Mouse (Mus musculus): ENCODE data around the gene Fanca.
A peak's percentile ranks its signal among the peaks of the same experiment; 100 is the strongest.
"Not testable (repeated sequence)": the region's sequence is repeated elsewhere in the genome, so short reads cannot be mapped to it uniquely, and the experiment has no call there.

The Fanca gene

DNA sequence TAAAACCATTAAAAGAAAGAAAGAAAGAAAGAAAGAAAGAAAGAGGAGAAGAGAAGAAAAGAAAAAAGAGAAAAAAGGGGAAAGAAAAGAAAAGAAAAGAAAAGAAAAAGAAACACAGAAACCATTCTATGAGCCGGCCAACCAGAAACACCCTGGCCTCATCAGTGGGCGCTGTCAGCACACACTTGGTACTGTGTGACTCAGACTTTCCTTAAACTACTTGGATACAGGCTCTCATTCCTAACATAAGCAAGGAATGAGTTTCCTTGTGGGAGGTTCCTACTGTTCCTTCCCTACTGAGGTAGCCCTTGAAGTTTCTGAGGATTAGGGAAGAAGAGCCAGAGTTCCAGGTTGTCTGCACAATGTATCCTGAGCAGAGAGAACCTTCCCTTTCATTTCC lies 12.9 kb upstream of the Fanca start:
- DNase-seq (ENCODE audit: extremely low read depth, low read depth) = no peak

DNA sequence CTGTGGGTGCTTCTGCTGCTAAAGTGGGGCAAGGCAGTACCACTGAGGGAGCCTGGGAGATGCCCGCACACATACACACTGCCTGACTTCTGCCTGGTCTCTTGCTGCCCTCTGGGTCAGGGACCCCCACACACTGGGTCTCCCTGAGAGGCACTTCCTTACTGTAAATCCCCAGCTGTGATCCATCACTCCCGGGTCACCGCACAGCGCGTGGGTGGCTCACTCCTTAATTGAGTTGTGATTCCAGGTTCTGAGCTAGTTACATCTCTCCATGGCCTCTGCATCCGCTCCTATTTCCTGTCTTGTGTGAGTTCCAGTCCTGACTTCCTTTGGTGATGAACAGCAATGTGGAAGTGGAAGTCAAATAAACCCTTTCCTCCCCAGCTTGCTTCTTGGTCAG lies 12.3 kb upstream of the Fanca start:
- no peak for DNase-seq (ENCODE audit: extremely low read depth, low read depth)

DNA sequence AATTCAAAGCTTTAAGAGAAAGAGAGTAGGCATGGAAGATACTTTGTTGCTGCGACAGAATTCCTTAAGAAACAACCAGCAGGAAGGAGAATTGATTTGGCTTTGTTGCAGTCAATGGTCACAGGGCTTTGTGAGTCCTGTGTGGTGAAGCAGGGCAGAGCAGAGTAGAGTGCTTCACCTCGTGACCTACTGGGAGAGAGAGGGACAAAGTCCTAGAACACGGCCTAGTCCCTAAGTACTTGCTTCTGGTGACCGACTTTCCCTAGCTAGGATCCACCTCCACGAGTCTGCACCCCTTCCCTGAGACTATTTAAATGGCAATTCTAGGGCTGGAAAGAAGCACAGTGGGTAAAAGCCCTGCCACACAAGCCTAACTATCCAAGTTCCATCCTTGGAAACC lies 11.6 kb upstream of the Fanca start:
- no peak for DNase-seq (ENCODE audit: extremely low read depth, low read depth)

DNA sequence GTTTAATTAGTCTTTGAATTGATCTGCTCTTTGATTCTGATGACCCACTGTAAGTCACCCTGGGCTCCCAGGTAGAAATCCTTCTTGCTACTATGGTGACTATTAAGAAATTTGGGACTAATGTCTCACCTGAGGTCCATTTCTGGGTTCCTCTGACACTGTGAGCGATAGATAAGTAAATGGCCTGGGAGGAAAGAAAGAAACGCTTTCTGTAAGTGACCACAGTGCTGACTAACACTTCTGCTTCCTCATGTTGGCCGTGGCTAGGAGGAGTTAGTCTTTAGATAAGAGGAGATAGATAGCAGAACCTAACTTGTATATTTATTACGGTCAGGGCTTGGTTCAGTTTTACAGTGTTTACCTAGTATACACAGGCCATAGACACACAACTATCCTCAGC lies 11.0 kb upstream of the Fanca start:
- peak; percentile 31 for DNase-seq (ENCODE audit: extremely low read depth, low read depth)

DNA sequence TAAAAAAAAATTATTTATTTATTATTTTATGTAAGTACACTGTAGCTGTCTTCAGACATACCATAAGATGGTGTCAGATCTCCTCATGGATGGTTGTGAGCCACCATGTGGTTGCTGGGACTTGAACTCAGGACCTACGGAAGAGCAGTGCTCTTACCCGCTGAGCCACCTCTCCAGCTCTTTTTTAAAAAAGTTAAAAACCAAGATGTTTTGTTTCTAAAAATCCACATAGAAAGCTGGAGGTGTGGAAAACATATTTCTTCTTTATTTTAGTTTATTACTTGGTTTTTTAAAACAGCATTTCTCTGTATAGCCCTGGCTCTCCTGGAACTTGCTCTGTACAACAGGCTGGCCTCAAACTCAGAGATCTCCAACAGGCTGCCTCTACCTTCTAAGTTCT lies 10.2 kb upstream of the Fanca start:
- DNase-seq (ENCODE audit: extremely low read depth, low read depth) = no peak

DNA sequence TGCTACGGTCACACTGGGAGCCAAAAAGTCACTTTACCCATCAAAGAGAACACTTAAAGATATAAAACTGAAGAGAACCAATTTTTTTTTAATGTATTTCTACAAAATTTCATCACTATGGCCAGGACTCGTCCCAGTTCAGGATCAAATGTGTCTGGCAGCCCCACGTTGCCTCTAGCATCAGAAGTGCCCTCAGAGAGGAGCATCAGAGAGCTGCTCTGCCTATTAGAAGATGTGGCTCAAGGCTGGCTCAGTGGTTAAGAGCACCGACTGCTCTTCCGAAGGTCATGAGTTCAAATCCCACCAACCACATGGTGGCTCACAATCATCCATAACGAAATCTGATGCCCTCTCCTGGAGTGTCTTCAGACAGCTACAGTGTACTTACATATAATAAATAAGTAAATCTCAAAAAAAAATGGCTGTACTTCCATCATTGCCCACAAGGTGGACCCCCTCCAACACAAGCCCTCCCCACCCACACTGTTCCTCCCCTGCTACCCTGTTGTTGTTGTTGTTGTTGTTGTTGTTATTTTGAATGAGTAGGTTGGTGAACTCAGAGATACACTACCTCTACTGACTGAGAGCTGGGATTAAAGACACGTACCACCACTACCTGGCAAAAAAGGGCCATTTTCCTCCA lies 1.3 kb upstream of the Fanca start:
- peak; percentile 46 for DNase-seq (ENCODE audit: extremely low read depth, low read depth)

DNA sequence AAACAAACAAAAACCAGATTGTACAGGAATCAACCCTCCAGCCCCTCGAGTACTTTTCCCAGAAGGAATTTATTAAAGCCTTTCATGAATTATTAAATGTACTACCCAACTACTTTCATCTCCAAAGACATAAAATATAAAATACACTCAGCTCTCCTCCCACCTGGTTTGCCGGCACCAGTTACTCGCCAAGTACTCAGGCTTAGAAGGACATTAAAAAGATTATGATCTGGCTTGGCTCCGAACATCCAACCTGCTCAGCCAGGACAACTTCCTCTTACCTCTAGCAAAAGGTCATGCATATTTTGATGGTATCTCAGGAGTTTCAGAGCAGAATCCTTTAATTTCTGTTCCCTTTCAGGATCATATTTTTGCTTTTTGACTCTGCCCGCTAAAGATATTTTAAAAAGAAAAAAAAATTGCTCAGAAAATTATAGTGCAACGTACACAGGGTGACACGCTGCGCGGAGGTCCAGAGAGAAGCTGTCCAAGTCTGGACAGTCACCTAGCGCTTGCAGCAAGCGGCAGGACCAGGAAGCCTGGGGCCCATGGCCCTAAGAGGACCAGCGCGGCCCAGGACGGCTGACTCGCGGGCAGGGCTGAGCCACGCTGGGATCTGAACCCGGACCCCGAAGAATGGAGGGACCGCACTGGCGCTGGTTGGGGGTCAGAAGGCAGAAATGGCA lies 452 bp downstream of the Fanca start:
- DNase-seq (ENCODE audit: extremely low read depth, low read depth) = no peak

DNA sequence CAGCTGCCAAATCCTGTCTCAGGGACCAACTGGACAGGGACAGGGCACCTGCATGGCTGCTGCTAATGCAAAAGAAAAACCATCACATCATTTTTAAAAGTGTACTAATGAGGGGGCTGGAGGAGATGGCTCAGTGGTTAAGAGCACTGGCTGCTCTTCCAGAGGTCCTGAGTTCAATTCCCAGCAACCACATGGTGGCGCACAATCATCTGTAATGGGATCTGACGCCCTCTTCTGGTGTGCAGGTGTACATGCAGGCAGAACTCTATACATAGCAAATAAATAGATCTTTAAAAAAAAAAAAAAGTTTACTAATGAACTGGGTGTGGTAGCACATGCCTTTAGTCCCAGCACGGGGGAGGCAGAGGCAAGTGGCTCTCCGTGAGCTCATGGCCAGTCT lies 9.6 kb downstream of the Fanca start:
- DNase-seq (ENCODE audit: extremely low read depth, low read depth) = no peak

DNA sequence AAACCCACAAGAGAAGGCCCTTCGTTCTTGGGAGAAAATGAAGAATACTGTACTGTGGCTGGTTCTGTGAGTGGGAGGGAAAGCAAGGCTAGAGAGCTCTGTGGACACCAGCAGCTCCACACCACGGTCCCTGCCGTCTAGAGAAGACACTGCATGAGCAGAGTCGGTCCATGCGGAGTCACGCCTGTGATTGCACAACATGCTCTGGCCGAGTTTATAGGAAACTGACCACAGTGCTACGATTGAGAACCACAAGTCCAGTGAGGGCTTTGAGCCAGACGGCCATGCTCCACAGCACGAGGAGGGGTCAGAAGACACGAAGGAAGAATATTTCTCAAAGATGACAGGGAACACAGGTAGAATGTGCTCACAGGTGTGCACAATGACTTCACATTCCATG lies 20.1 kb downstream of the Fanca start:
- DNase-seq (ENCODE audit: extremely low read depth, low read depth) = no peak

DNA sequence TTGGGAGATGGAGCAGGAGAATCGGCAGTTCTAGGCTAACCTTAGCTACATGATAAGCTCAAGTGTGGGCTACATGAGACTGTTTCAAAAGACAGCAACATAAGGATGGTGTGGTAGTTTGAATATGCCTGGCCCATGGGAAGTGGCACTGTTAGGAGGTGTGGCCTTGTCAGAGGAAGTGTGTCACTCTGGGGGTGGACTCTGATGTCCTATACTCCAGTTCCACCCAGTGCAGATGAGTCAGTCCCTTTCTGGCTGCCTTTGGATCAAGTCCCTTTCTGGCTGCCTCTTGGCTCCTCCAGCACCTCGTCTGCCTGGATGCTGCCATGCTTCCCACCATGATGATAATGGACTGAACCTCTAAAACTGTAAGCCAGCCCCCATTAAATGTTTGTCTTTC lies 25.6 kb downstream of the Fanca start:
- no peak for DNase-seq (ENCODE audit: extremely low read depth, low read depth)

DNA sequence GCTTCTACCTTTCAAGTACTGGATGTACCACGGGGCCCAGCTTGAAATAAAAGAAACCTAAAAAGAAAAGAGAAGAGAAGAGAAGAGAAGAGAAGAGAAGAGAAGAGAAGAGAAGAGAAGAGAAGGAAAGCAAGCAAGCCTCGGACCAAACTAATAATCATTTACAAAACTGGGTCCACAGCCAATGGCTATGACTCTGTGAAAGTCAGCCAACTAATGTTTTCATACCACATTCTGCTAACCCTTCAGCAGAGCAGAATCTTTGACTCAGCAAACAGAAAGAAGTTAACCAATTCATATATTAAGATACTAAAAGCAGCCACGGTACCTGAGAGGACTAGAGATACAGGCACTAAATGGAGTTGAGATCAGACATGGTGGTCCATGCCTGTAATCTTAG lies 26.1 kb downstream of the Fanca start:
- DNase-seq (ENCODE audit: extremely low read depth, low read depth) = no peak

DNA sequence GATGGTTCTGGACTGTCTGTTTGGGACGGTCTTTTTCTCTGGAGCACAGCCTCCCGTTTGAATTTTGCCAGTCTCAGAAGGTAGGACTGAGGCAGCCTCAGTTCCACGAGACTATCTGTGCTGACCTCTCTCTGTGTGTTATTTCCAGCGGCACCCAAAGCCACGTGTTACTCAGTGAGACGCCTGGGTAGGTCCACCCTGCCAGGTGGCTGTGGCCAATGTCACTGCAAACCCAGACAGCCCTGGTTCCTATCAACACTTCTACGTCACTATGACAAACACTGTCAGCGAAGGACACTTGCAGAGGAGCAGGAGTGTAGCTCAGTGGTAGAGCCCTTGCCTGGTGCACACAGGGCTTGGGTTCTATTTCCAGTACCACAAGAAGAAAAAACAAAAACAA lies 26.7 kb downstream of the Fanca start:
- DNase-seq (ENCODE audit: extremely low read depth, low read depth) = no peak

DNA sequence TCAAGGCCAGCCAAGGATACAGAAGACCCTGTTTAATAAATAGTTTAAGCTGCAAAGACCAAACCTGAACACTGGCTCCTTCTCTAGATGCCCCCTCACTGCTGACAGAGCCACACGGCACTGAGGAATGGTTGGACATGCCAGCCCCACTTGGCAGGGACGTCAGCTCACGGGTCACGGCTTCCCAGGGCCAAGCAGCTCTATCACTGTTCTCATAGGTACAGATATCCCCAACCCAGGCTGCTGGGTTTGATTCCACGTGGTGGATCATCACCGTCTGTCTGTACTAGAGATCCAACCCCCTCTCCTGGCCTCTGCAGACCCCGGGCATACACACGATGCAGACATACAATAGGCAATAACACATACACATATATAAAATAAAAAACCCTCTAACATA lies 27.7 kb downstream of the Fanca start:
- DNase-seq (ENCODE audit: extremely low read depth, low read depth) = no peak

DNA sequence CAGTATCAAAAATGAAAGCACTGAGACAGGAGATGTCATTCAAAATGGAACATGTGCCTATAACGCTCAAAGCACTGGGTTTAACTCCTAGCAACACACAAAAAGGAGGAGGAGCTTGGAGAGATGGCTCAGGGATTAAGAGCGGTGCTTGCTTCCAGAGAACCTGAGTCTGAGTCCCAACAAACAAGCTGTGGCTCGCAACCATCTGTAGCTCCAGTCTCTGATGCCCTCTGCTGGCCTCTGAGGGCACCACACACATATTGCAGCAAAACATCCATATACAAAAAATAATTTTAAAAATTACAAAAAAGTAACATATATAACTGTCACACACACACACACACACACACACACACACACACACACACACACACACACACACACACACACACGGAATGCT lies 28.2 kb downstream of the Fanca start:
- peak; percentile 15 for DNase-seq (ENCODE audit: extremely low read depth, low read depth)

DNA sequence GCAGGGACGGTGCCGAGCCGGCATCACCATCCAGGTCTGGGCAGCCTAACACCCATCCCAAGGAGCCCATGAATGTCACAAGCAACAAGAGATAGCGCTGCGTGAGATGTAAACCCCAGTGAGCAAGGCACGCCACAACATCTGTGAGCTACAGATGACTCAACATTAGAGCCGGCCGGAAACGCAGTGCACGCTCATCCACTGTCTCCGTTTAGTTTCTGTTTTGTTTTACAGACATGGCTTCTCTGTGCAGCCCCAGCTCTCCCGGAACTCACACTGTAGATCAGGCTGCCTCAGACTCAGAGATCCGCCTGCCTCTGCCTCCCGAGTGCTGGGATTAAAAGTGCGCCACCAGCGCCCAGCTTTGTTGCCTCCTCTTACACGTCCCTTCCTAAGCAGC lies 31.0 kb downstream of the Fanca start:
- DNase-seq (ENCODE audit: extremely low read depth, low read depth) = no peak

DNA sequence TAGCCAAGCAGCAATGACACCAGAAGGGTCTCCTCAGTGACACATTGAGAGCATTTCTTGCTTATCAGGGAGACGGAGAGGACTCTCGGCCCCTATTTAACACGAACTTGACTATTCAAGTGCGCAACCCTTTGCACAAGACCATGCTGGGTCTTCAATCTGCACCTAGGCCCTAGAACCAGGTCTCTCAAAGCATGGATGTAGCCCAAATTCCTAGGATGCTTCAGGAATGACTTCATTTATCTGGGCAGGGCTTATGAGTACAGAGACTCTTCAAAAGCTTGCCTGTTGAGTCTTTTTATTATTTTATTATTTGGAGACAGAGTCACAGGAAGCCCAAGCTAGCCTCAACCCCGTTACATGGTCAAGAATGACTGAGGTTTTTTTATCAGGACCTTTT lies 33.9 kb downstream of the Fanca start:
- DNase-seq (ENCODE audit: extremely low read depth, low read depth) = no peak

DNA sequence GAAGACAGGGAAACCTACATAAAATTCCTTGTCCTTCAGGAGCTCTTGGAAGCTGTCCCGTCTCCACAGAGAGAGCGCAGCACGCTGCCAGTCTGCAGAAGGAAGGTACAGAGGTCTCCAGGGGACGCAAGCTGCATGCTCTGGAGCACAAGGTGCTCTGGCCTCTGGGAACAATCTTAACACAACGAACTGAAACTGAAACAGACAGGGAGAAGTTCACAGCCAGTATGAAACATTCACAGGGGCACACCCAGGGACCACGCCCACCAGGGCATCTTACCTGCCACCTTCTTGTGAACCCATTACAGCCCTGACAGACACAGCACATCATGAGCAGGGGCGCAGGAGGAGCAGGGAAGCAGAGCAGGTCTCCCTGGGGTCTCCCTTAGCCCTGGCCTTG lies 34.4 kb downstream of the Fanca start:
- no peak for DNase-seq (ENCODE audit: extremely low read depth, low read depth)

DNA sequence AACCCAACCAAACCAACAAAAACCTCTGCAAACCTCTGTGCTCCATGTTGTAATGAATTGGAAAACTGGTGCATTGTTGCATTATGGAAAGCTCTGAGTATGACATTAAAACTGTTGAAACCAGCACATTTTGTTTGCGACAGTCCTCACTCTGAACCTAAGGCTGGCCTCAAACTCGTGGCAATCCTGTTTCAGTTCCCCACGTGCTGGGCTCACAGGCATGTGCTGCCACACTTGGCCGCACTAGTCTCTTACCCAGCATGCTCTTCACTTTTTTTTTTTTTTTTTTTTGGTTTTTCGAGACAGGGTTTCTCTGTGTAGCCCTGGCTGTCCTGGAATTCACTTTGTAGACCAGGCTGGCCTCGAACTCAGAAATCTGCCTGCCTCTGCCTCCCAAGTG lies 35.4 kb downstream of the Fanca start:
- not testable (repeated sequence) for DNase-seq (ENCODE audit: extremely low read depth, low read depth)

DNA sequence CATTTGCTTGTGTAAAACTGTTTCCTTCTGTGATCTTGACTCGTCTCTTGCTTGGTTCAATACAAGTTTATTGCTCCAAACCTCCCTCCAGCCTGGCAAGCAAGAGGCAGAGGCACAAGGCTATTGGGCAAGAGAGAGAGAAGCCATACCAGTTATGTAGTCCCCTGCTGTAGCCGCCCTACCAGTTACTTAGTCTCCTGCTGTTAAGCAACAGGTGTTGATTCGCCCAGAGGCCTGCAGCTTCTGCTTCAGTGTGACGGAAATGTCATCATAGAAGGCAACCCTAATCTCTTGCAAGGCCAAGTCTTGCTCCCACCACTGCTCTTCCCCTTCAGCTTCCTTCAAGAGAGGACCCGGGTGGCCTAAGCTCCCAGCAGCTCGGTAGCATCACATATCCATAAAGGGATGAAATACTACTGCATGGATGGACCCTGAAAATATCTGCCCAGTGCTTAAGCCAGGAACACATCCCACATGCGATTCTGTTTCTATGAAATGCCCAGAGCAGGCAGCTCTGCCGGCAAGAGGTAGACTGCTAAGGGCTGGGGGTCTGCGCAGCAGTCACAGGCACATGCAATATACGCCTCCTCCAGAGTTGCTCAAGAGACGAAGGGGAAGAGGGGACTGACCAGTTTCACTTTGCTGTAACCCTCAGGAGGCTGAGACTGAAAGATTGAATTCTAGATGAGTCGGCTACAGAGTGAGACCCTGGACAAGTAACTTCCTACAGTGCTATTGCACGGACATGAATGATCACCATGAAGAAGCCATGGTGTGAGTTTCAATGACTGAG lies 37.9 kb downstream of the Fanca start:
- DNase-seq (ENCODE audit: extremely low read depth, low read depth) = no peak

DNA sequence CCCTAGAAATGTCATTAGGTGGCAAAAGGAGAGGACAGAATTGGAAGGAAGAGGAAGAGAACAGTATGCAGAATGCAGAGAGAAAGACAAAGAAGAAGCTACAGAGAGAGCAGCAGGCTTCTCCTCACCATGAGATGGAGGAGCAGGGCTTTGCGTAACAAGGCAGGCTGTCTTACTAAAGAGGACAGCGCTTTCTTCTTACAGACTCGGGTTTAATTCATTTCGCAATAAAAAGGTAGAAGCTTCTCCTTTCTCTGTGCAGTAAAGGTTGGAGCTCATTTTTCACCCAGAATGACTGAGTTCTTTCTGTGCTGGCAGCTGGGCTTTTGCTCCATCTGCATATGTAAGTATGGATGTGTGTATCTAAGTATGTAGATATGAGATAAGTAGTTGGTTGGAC lies 38.5 kb downstream of the Fanca start:
- no peak for DNase-seq (ENCODE audit: extremely low read depth, low read depth)

DNA sequence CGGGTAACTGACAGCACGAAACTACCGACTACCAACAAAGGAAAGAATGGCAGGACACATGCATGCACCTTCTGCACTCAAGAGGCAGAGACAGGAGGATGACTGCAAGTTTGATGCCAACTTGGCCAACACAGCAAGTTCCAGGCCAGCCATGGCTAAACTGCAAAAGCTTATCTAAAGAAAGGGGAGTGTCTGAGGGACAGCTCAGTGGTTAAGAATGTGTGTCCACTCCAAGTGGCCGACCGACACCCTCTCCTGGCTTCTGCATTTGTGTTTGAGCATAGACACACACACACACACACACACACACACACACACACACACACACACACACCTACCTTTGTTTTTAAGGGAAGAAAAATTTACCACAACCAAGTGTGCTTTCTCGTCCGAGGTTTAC lies 39.9 kb downstream of the Fanca start:
- no peak for DNase-seq (ENCODE audit: extremely low read depth, low read depth)

DNA sequence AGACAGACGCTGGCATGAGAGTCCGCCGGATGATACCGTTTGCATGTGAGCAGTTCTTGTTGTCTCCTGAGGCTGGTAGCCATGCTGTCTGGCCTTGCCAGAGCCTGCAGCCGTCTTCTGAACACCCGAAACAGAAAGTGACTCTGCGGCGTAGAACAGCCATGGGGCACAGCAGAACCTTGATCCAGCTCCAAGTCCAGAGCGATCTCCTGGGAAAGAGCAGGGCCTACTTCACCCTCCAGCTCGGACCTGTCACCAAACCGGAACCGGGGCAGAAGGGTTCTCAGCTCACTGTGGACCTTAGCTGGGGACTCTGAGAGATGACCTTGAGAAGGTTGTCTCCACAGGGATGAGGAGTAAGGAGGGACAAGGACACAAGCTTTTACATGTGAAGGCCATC lies 43.3 kb downstream of the Fanca start:
- DNase-seq (ENCODE audit: extremely low read depth, low read depth) = no peak

DNA sequence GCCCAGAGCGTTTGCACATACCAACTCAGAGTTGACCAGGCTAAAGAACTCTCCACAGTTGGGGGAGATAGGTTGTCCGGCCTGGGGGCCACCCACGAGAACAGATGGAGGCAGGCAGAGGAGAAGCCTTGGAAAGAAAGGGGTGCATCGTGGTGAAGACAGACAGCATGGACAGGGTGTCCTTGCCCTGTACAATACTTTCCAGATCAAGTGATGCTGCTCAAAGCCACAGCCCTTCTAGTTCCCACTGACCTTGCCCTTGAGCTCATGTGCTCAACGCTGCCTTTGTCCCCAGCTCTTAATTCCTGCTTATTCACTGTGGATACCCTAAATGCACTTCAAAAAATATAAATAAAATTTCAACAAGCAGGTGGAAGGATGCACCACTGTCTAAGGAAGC lies 43.9 kb downstream of the Fanca start:
- DNase-seq (ENCODE audit: extremely low read depth, low read depth) = no peak
